Mouse (Mus musculus) thymus, postnatal 10 days (tissue): ENCODE data around the gene Arhgap5.

Experiments
- DNase-seq, 2 experiments: peaks; one replicate each; pipeline ENCODE4 v3.0.0; 2021; ENCODE audit warnings: low spot score in 2 of 2

The Arhgap5 gene

GRCm38 (mm10) chr12:52503456-52504320, at the start of gene Arhgap5:
TSS of gene Arhgap5 (plus strand) at chr12:52503972.
- peak; percentile 64 to 65 for DNase-seq

GRCm38 (mm10) chr12:52464593-52464992, 39.2 kb upstream of the Arhgap5 start:
- DNase-seq = no peak

GRCm38 (mm10) chr12:52471621-52472020, 32.2 kb upstream of the Arhgap5 start:
- DNase-seq = no peak

DNA sequence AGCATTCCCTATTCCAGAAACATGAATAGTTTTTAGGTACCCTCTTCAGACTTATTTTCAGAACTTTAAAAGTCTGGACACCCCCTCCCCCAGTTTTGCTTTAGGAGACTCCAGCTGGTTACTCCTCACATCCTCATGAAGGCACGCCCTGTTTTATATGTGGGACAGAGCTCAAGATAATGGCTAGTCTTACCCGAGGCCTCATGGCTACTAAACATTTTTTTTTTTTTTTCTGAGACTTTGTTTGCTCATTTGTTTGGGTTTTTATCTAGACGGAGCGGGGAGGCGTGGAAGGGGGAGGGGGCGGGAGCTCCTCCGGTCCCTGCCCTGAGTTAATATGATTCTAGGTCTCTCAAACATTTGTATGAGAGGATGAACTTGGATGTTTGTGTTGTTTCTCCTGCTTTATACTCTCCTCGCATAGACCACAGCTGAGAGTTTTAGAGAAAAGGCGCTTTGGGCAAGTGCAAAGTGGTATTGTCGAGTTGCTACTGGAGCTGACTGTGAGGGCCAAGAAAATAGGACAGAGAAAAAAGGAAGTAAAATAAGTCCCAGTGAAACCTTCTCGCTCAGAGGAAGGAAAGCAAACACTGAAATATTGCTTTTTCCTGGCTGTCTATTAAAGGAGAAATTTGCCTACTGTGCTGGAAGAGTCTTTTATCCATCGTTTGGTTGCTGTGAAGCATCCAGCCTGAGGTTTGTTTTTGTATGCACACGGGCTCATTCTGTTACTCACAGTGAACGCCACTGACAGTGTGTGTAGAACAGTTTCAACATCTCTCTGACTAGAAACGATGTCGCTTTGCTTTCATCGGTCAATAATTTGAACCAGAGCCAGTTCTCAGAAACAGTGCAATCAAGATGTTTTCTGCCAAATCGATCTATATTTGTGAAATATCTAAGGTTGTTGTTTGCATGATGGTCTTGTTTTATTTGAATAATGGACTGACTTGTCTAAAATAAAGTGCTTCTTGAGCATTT, 29.5 kb upstream of the Arhgap5 start:
- DNase-seq = no peak

DNA sequence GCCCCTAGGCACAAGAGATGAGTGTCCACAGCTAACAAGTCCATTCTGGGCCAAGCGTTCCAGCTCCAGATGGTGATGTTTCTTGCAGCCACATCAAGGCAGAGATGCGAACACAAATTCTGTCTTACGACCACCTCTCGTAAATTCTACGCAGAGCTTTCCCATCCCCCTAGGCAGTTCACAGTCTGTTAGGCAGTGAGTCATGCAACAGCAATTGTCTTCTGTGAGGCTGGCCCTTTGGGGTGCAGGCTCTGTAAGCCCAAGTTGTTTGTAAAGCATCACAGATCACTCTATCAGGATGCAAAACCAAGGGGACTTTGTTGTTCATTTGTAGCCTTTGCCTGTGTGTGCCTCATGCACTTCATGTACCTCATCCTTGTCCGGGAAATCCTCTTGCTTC, 27.7 kb upstream of the Arhgap5 start:
- no peak for DNase-seq

DNA sequence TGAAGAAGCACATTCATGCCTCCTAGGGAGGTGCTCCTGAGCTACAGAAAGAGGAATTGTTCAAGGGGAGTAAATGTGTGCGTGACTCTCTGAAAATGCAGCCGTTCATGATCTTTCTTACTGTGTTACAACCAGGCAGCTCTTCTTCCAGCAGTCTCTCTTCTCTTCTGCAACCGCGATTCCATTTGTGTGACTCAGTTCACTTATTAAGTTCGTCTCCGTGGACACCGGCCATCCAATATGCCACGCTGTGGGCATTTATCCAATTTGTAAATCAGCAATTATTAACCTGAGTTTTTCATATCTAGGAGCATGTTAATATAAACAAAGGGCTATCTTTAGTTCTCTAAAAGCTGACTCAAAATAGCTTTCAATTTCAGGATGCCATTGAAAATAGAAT, 25.2 kb upstream of the Arhgap5 start:
- no peak for DNase-seq

DNA sequence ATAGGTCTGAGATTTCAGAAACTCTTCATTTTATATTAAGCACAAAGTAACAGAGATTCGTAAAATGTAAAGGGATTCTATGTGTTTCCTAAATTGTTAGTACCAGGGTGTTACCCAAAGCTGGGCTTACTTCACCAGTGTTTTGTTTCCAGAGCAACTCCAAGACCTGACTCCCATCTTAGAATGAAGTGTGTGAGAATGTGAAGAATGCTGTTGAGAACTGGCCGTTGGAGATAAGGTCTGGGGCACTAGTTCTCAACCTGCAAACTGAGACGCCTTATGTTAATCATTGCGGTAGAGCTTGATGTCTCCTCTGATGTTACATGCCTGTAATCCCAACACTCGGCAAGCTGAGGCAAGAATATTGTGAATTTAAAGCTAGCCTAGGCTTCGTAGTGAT, 24.4 kb upstream of the Arhgap5 start:
- no peak for DNase-seq

DNA sequence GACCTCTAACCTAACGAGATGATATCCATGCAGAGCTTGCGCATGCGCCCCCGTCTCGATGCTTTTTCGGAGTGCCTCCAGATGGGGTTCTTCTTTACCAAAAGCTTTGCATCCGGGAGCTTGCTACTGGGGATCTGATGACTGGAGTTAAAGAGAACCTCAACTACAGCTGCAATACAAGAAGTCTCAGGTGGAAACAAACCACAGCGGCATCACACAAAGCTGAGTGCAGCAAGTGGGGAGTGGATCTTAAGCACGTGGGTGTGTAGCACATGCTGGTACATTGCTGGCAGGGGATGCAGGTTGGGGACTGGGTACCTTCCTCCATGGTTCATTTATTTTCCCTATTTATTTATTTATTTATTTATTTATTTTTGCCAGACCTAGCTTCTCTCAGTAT, 22.9 kb upstream of the Arhgap5 start:
- peak; percentile 48 to 52 for DNase-seq

- no peak for DNase-seq
Measured at GRCm38 (mm10) chr12:52481969-52482550, 21.7 kb upstream of the Arhgap5 start.

DNA sequence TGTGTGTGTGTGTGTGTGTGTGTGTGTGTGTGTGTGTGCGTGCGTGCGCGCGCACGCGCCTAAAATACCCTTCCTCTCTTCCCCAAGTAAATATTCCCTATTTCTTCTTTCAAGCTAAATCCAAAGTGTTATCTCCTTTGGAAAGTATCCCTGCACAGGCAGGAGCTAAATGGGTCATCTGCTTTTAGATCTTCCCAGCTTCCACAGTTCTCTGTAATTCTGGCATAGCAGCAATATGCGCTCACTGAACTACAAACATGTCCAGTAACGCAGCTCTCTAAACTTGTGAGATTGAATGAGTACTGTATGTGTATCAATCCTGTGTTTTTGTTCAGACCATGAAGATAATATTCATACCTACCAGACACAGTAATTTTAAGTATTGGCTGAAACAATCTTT, 20.6 kb upstream of the Arhgap5 start:
- DNase-seq = no peak

DNA sequence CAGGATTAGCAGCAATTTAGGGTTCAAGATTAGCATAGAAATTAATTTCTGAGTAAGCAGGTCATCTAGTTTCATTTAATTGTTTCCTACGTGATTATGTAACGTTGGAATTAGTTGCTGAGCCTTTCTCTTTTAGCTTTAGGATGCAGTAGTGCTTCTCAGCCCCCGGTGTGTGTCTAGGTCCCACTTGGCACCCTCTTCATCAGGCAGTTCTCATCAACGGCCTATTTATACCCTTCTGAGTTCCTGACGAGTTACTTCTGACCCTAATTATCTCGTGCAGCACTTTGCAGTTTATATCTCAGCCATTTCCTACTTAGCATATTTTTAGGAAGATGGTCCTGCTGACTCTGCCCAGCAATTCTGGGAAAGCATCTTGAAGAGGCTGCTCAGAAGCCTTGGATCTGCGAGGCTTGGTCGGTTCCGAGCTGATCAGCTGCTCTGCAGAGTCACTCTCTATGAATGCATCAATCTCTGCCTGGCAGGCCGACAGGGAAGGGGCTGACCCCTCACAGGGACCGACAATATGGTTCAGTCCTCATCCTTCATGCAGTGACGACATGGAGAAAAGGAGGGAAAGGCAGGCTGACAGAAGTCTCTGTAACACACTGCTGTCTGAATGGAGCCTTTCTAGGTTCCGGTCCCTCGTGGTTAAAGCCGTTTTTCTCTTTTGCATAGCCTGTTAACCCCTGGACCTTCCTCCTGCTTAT, 15.4 kb upstream of the Arhgap5 start:
- no peak for DNase-seq

- DNase-seq = no peak
Measured at GRCm38 (mm10) chr12:52493281-52493681, 10.5 kb upstream of the Arhgap5 start.

DNA sequence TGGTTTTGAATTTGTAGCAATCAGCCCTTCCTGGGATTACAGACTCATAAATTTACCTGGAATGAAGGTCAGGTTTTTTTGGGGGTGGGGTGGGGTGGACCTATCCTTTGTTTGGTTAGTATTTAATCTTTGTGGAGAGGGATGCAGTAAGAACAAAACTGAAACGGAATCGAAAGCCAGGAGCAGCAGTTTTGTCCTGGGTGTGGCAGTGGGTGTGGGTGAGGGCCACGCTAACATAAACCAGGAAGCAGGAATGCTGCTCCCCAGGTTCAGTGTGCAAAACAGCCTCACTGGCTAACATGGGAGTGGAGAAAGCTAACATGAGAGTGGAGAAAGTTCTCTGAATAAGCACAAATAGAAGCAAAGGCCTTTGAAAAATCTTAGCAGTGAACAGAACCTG, 6.6 kb upstream of the Arhgap5 start:
- no peak for DNase-seq

DNA sequence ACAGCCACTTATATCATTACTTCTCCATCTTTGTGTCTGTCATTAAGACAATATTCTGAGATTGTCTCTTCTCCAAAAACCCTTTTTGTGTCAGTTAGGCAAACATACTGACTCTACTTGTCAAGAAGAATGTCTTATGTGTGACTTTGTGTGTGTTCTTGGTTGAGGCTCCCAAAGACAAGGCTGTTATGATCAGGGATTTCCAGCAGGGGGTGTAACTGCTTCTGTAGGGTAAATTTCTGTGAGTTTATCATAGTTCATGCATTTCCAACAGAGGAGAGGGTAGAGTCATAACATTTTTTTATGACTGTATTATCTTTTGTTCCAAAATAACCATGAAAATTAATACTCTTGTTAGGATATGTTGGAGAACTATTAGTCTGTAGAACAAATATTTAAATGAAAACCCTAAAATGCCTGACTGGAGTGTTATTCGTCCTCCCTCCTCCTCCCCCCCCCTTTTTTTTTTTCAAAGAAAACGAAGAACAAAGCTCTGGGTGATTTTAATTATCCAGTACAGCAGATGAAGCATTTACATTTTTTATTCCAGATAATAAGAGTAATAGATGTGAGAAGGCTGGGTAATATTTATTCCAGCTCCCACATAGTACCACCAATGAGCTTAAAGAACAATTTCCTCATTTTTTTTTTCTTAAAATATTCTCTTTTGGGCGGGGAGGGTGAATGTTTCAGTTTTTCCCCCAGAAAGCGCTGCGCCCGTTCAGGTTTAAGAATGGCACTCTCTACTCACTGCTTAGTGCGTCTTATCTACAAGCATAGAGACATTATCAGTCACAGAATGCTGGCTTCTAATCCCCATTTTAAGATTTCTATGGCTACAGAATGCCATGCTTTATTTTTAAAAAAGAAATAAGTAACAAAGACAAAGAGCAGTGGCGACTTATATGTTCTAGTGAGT, 2.6 kb upstream of the Arhgap5 start:
- peak; percentile 21 to 51 for DNase-seq

DNA sequence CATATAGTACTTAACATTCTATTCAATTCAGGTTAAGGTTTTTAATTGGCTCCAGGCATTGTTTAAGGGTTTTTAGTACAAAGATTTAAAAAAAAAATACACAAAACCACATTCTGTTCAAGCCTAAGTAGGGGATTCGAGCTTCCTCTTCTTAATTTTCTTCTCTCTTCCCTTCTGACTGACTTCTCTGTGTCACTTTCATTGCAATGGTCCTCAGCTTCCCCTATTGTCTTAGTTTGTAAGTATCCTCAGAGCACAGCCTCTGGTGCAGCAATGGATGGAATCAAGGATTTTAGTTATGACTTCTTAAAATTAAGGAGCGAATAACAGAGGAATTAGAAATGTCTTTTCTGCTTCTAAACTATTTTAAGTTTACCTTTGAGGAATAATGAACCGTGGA, 1.6 kb upstream of the Arhgap5 start:
- DNase-seq = no peak

- DNase-seq = peak in 1 of 2 experiments; percentile 4
Measured at GRCm38 (mm10) chr12:52503131-52503455, 679 bp upstream of the Arhgap5 start.

DNA sequence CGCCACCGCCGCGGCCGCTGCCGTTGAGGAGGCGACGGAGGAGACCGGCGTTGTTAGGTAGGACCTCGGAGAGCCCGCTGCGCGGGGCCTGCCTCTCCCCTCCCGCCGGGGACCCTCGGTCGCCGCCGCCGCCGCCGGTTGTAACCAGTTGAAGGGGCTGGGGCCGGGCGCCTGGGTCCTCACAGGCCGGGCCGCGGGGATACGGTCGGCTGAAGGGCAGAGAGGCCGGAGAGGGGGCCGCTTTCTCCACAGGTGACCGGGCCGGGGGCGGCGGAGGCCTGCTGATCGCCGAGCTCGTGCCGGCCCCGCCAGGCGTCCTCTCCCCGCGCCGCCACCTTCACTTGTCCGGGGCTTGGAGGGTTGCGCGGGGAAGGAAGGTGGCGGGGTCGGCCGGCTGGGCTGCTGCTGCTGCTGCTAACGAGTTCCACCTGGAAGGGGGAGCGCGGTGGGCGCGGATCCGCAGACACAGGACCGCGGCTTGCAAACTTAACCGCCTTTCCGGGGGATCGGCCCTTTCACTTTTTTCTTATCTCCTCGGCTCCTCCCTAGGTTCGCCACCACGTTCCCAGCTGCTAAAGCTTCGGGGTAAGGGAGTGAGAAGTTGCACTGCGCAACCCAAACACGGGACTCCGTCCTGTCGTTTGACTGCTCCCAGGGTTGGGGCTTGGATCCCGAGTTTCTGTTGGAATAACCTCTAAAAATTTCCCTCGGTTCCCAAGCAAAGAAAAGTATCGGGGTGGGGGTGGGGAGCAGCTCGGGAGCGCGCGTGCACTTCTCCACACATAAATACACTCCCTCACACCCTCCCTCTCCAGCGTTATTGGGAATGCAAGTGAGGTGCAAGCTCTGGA, 784 bp downstream of the Arhgap5 start:
- peak; percentile 35 to 40 for DNase-seq

DNA sequence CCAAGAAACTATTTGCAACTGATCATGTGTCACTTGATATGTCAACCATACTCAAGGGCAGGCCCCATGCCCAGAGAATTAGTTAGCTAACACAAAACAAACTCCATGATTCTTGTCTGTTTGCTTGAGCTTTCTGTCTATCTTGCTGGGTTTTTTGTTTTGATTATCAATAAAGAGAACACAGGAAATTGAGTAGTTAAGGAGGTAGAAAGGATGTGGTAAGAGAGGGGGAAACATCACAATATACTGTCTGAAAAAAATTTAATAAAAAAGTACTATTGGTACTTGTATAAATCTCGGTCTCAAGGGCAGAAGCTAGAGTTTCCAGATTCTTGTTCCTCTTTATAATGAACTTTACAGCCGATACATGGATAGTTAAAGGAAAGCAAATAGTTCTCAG, 20.9 kb downstream of the Arhgap5 start:
- no peak for DNase-seq

DNA sequence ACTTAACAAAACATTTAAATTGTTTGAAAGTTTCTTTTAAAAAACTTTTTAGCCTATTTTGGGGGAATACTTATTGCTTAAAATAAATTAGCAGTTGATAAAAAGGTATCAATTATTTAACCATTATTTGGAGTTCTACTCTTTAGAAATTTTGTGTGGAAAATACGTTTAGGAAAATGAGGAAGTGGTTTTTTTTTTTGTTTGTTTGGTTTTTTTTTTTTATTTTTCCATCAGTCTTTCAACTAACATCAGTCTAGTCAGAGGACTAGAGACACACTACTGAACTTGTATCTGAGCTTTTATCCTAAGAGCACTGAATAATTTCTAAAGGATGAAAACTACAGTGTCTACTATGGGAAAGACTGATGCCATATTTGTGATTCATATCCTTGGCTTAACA, 21.7 kb downstream of the Arhgap5 start:
- DNase-seq = no peak

- DNase-seq = no peak
Measured at GRCm38 (mm10) chr12:52529740-52530139, 26.0 kb downstream of the Arhgap5 start.
